Mouse (Mus musculus) bone marrow, adult 2 months (tissue): ENCODE results near the gene Rps18.

Experiments
- CTCF ChIP-seq: fragments of 200-500 bp; IDR thresholded peaks from 2 replicates; pipeline ENCODE4 v1.5.1; 2011; ENCODE audit warnings: low read length, control low read depth; ENCODE audit not compliant: control insufficient read depth, insufficient read depth
- POLR2A ChIP-seq: fragments of 200-500 bp; IDR thresholded peaks from 2 replicates; pipeline ENCODE4 v1.6.1; 2011; ENCODE audit warnings: low read depth, mild to moderate bottlenecking, control low read depth, low read length, borderline replicate concordance; ENCODE audit not compliant: control insufficient read depth

- TF ChIP-seq CTCF (0 out of 2 replicates have a peak, but pooled peaks have one; percentile 8), POLR2A (peak; percentile 57; the same call in 1 of the 2 replicates)
Observed at GRCm38 (mm10) chr17:33929371-33930279, 26.2 kb downstream of the Rps18 start, which contains the start of gene Rgl2.
